Mouse (Mus musculus) lung, postnatal 25 days (tissue): ENCODE data around the gene Tnfaip8l2.

Source experiments
- DNase-seq: peaks from one replicate; pipeline ENCODE4 v3.0.0; 2022; ENCODE audit warnings: low spot score

Tnfaip8l2 gene

GRCm38 (mm10) chr3:95141952-95142616, at the start of gene Tnfaip8l2:
Tnfaip8l2 (minus strand) TSS chr3:95142360.
- peak; percentile 66 for DNase-seq

- no peak for DNase-seq
Measured at GRCm38 (mm10) chr3:95186888-95187287, 44.7 kb upstream of the Tnfaip8l2 start.

- no peak for DNase-seq
Measured at GRCm38 (mm10) chr3:95186100-95186499, 43.9 kb upstream of the Tnfaip8l2 start.

GRCm38 (mm10) chr3:95184796-95185577, 42.8 kb upstream of the Tnfaip8l2 start:
- no peak for DNase-seq

GRCm38 (mm10) chr3:95181841-95182240, 39.7 kb upstream of the Tnfaip8l2 start:
- DNase-seq: no peak

GRCm38 (mm10) chr3:95179890-95180289, 37.7 kb upstream of the Tnfaip8l2 start:
- DNase-seq: no peak

GRCm38 (mm10) chr3:95178948-95179347, 36.8 kb upstream of the Tnfaip8l2 start:
- no peak for DNase-seq

- no peak for DNase-seq
Measured at GRCm38 (mm10) chr3:95177583-95177982, 35.4 kb upstream of the Tnfaip8l2 start.

GRCm38 (mm10) chr3:95176500-95176899, 34.3 kb upstream of the Tnfaip8l2 start:
- no peak for DNase-seq

GRCm38 (mm10) chr3:95174011-95174592, 31.9 kb upstream of the Tnfaip8l2 start:
- peak; percentile 89 for DNase-seq

- no peak for DNase-seq
Measured at GRCm38 (mm10) chr3:95173256-95173949, 31.2 kb upstream of the Tnfaip8l2 start.

- DNase-seq: no peak
Measured at GRCm38 (mm10) chr3:95172526-95173255, 30.5 kb upstream of the Tnfaip8l2 start.

GRCm38 (mm10) chr3:95171105-95171504, 28.9 kb upstream of the Tnfaip8l2 start:
- DNase-seq: no peak

GRCm38 (mm10) chr3:95169996-95170395, 27.8 kb upstream of the Tnfaip8l2 start:
- no peak for DNase-seq

GRCm38 (mm10) chr3:95164840-95165239, 22.7 kb upstream of the Tnfaip8l2 start:
- no peak for DNase-seq

GRCm38 (mm10) chr3:95164256-95164550, 22.0 kb upstream of the Tnfaip8l2 start:
- no peak for DNase-seq

- DNase-seq: no peak
Measured at GRCm38 (mm10) chr3:95163419-95164255, 21.5 kb upstream of the Tnfaip8l2 start.

- DNase-seq: no peak
Measured at GRCm38 (mm10) chr3:95162345-95162628, 20.1 kb upstream of the Tnfaip8l2 start.

- DNase-seq: no peak
Measured at GRCm38 (mm10) chr3:95161618-95162344, 19.6 kb upstream of the Tnfaip8l2 start.

GRCm38 (mm10) chr3:95161041-95161551, 18.9 kb upstream of the Tnfaip8l2 start:
- DNase-seq: no peak
